Mouse (Mus musculus) midbrain, embryonic 11.5 days (tissue): ENCODE data around the gene RPS10-NUDT3. TPM values are rescaled to one million over a fixed set of nuclear protein-coding genes. Genes with fewer than 3 reads are reported as not detected.

Experiments
- ATAC-seq: fragments of 200-750 bp; cut with Nextera tagmentation; 2 replicates; pipeline ENCODE4 v1.8.0; 2017; ENCODE audit warnings: moderate TSS enrichment, moderate library complexity; ENCODE audit not compliant: low FRiP score
- DNase-seq: peaks from one replicate; pipeline ENCODE4 v3.0.0; 2015; ENCODE audit warnings: low spot score; ENCODE audit errors: missing footprints
- H3K27ac ChIP-seq: fragments of 300-500 bp; sonication (generic); 2 replicates; pipeline ENCODE4 v1.5.1; 2014; ENCODE audit warnings: low read depth, low read length
- H3K27me3 ChIP-seq: fragments of 300-500 bp; sonication (generic); 2 replicates; pipeline ENCODE4 v1.6.1; 2014; ENCODE audit warnings: mild to moderate bottlenecking, low read length, moderate library complexity, mixed read lengths; ENCODE audit not compliant: control insufficient read depth, insufficient read depth
- H3K36me3 ChIP-seq: fragments of 300-500 bp; sonication (generic); 2 replicates; pipeline ENCODE4 v1.6.1; 2014; ENCODE audit warnings: mild to moderate bottlenecking, low read length, moderate library complexity, mixed read lengths; ENCODE audit not compliant: control insufficient read depth, insufficient read depth
- H3K4me1 ChIP-seq: fragments of 300-500 bp; sonication (generic); 2 replicates; pipeline ENCODE4 v1.6.1; 2014; ENCODE audit warnings: low read length; ENCODE audit not compliant: control insufficient read depth, insufficient read depth
- H3K4me2 ChIP-seq: fragments of 300-500 bp; sonication (generic); 2 replicates; pipeline ENCODE4 v1.6.1; 2014; ENCODE audit warnings: mild to moderate bottlenecking, moderate library complexity
- H3K4me3 ChIP-seq: fragments of 300-500 bp; sonication (generic); 2 replicates; pipeline ENCODE4 v1.5.1; 2014; ENCODE audit warnings: low read depth, low read length
- H3K9ac ChIP-seq: fragments of 300-500 bp; sonication (generic); 2 replicates; pipeline ENCODE4 v1.6.1; 2014; ENCODE audit warnings: low read length
- H3K9me3 ChIP-seq: fragments of 300-500 bp; sonication (generic); 2 replicates; pipeline ENCODE4 v1.6.1; 2016; ENCODE audit warnings: low read length; ENCODE audit not compliant: control insufficient read depth
- WGBS: fragments of 180-500 bp; shearing (Covaris S2); extraction: QIAGEN DNeasy Blood & Tissue Kit; methylation state at CpG from one replicate; pipeline ENCODE4 v1.1.7; 2014; 5-methylcytosine and 5-hydroxymethylcytosine counted together
- polyA plus RNA-seq: library from polyadenylated mRNA; unstranded; fragments of >200 nt; fragmentation: Nextera tagmentation; extraction: Ambion mirVana; gene quantifications from 2 replicates; pipeline ENCODE4 v1.2.1, GENCODE M21; 2014

RPS10-NUDT3 gene
- not detected in 2 replicates for polyA plus RNA-seq

- under 1% methylated on average over 62 of the region's 72 CpGs for WGBS
- Histone ChIP-seq H3K4me2 (peak within 1 kb of the TSS; percentile 82), H3K9me3 (no peaks in the 10 kb centered on the region), H3K36me3 (peaks cover 27% of the 10 kb centered on the region), H3K27ac (peak within 1 kb of the TSS; percentile 61), H3K4me3 (peak within 1 kb of the TSS; percentile 80), H3K4me1 (peaks cover 20% of the 10 kb centered on the region), H3K27me3 (no peaks in the 10 kb centered on the region), H3K9ac (peak within 1 kb of the TSS; percentile 91)
- ATAC-seq (peak; percentile 98), DNase-seq (peak; percentile 99)
These were observed at the start of gene RPS10-NUDT3 for GRCm38 (mm10) chr17:27634871-27635574. Gene RPS10-NUDT3, minus strand, starts transcription at chr17:27635222.

- DNase-seq (peak; percentile 74), ATAC-seq (peak; percentile 40; the same call in 1 of the 2 replicates)
- no peak overlapping the region for H3K9ac ChIP-seq
- H3K27ac ChIP-seq: no peak overlapping the region
- H3K36me3 ChIP-seq: no peaks in the 10 kb centered on the region
- WGBS: 49% methylated on average over 11 of the region's 11 CpGs
- H3K27me3 ChIP-seq: no peaks in the 10 kb centered on the region; the same call in 1 of the 2 replicates
- no peaks in the 10 kb centered on the region for H3K9me3 ChIP-seq
- no peak overlapping the region for H3K4me3 ChIP-seq
- H3K4me1 ChIP-seq: peaks cover 3% of the 10 kb centered on the region; the same call in 1 of the 2 replicates
- no peak overlapping the region for H3K4me2 ChIP-seq
These were observed 44.1 kb upstream of the RPS10-NUDT3 start for GRCm38 (mm10) chr17:27678924-27679813.

- no peak overlapping the region for H3K4me3 ChIP-seq
- no peak overlapping the region for H3K4me2 ChIP-seq
- H3K27ac ChIP-seq: no peak overlapping the region
- WGBS: 88% methylated on average over 5 of the region's 5 CpGs
- H3K4me1 ChIP-seq: peaks cover 3% of the 10 kb centered on the region; the same call in 1 of the 2 replicates
- peak; percentile 2 for DNase-seq
- H3K9me3 ChIP-seq: no peaks in the 10 kb centered on the region
- no peaks in the 10 kb centered on the region for H3K27me3 ChIP-seq
- ATAC-seq: no peak
- no peak overlapping the region for H3K9ac ChIP-seq
- no peaks in the 10 kb centered on the region for H3K36me3 ChIP-seq
These were observed 42.7 kb upstream of the RPS10-NUDT3 start for GRCm38 (mm10) chr17:27677756-27678155.

GRCm38 (mm10) chr17:27676270-27676669, 41.2 kb upstream of the RPS10-NUDT3 start:
- Histone ChIP-seq H3K9me3 (no peaks in the 10 kb centered on the region), H3K4me1 (peaks cover 3% of the 10 kb centered on the region; the same call in 1 of the 2 replicates), H3K4me3 (no peak overlapping the region), H3K36me3 (no peaks in the 10 kb centered on the region), H3K9ac (no peak overlapping the region), H3K4me2 (no peak overlapping the region), H3K27ac (no peak overlapping the region), H3K27me3 (no peaks in the 10 kb centered on the region)
- no peak for ATAC-seq
- peak; percentile 51 for DNase-seq
- 69% methylated on average over 7 of the region's 7 CpGs for WGBS

GRCm38 (mm10) chr17:27675453-27675852, 40.4 kb upstream of the RPS10-NUDT3 start:
- Histone ChIP-seq H3K9ac (no peak overlapping the region), H3K36me3 (no peaks in the 10 kb centered on the region), H3K4me3 (no peak overlapping the region), H3K9me3 (no peaks in the 10 kb centered on the region), H3K4me2 (no peak overlapping the region), H3K4me1 (peaks cover 3% of the 10 kb centered on the region; the same call in 1 of the 2 replicates), H3K27me3 (no peaks in the 10 kb centered on the region), H3K27ac (no peak overlapping the region)
- DNase-seq (no peak), ATAC-seq (no peak)
- WGBS: 69% methylated on average over 9 of the region's 9 CpGs

GRCm38 (mm10) chr17:27673945-27674344, 38.9 kb upstream of the RPS10-NUDT3 start:
- Histone ChIP-seq H3K27ac (no peak overlapping the region), H3K4me3 (no peak overlapping the region), H3K4me2 (no peak overlapping the region), H3K4me1 (peaks cover 2% of the 10 kb centered on the region; the same call in 1 of the 2 replicates), H3K27me3 (no peaks in the 10 kb centered on the region), H3K9ac (no peak overlapping the region), H3K9me3 (no peaks in the 10 kb centered on the region), H3K36me3 (no peaks in the 10 kb centered on the region)
- 85% methylated on average over 7 of the region's 7 CpGs for WGBS
- DNase-seq: no peak
- ATAC-seq: no peak

- no peaks in the 10 kb centered on the region for H3K36me3 ChIP-seq
- WGBS: 87% methylated on average over 6 of the region's 6 CpGs
These were observed 36.7 kb upstream of the RPS10-NUDT3 start for GRCm38 (mm10) chr17:27671720-27672119.

GRCm38 (mm10) chr17:27658767-27659166, 23.7 kb upstream of the RPS10-NUDT3 start:
- no peak overlapping the region for H3K9ac ChIP-seq
- H3K36me3 ChIP-seq: no peaks in the 10 kb centered on the region

More at GRCm38 (mm10) chr17:27671720-27672119, 36.7 kb upstream of the RPS10-NUDT3 start:
- H3K9ac ChIP-seq: no peak overlapping the region
- ATAC-seq (no peak), DNase-seq (peak; percentile 17)
- no peaks in the 10 kb centered on the region for H3K9me3 ChIP-seq
- no peak overlapping the region for H3K4me3 ChIP-seq
- H3K4me1 ChIP-seq: no peaks in the 10 kb centered on the region
- no peak overlapping the region for H3K27ac ChIP-seq
- H3K4me2 ChIP-seq: no peak overlapping the region
- no peaks in the 10 kb centered on the region for H3K27me3 ChIP-seq

More at GRCm38 (mm10) chr17:27658767-27659166, 23.7 kb upstream of the RPS10-NUDT3 start:
- Histone ChIP-seq H3K9me3 (no peaks in the 10 kb centered on the region), H3K27me3 (peaks cover 16% of the 10 kb centered on the region), H3K4me2 (no peak overlapping the region), H3K27ac (no peak overlapping the region), H3K4me1 (peaks cover 12% of the 10 kb centered on the region), H3K4me3 (no peak overlapping the region)
- ATAC-seq (no peak), DNase-seq (no peak)
- 79% methylated on average over 7 of the region's 7 CpGs for WGBS
